Mouse (Mus musculus): ENCODE results near the gene Spock3. TPM values are rescaled to one million over a fixed set of nuclear protein-coding genes. Genes with fewer than 3 reads are reported as not detected.

Gene Spock3
- 0.31 and 0.37 TPM in 2 replicates for polyA plus RNA-seq (2012; rRNA removed)

DNA sequence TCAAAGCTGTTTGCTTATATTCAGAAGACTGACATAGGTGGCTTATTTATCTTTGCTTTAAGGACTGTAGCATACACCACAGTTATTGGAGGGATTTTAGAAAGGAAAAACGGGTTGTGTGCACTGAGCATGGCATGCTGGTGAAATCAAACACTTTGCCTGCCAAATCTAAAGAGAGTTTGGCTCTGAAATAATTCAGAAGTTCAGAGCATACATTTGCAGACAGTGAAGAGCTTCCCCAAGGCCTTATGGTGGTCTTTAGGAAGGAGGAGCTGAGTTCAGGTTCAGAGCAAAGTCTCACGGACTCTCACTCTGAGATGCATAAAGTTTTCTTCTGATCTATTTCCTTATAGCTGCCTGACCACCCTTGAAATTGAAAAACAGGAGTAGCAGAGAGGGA lies at the start of gene Spock3:
Gene Spock3 (plus strand): TSS at position 301 of the 400 bp plus-strand sequence.

Measured in colon, adult 2 months (tissue).